Mouse (Mus musculus) left cerebral cortex, postnatal 10 days (tissue): ENCODE measurements around the gene Hpn. TPM values are rescaled to one million over a fixed set of nuclear protein-coding genes. Genes with fewer than 3 reads are reported as not detected.
A peak's percentile ranks its signal among the peaks of the same experiment; 100 is the strongest.

ENCODE experiments used
- DNase-seq, 2 experiments: peaks; one replicate each; pipeline ENCODE4 v3.0.0; 2021 to 2022; ENCODE audit warnings: low spot score in 2 of 2, mixed read lengths in 1 of 2; ENCODE audit errors: extremely low spot score in 1 of 2
- intact Hi-C: fragments of 180-260 bp; cut with DNase I; formaldehyde crosslinking; loops from one replicate; pipeline ENCODE4 v1.15.1; 2025
- total RNA-seq, 2 experiments: library from RNA; stranded (reverse); gene quantifications; 2 replicates each; pipeline ENCODE4 v1.2.3; 2021

The Hpn gene
- total RNA-seq, 2 experiments from 2014 or later = 1.2 to 1.9 TPM

DNA sequence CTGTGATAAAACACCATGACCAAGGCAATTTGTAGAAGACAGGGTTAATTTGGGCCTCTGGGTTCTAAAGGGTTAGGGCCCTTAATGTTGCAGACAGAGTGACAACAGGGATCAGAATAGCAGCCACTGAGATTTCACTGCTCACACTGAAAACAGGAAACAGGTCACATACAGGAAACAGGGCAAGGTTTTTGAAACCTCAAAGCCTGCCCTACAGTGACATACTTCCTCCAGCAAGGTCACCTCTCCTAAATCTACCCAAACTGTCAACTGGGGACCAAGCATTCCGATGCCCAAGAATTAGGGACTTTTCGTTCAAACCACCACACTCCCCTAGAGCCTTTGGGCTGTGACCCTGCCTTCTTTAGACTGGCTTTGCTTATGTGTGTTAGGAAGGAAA, 25.4 kb downstream of the Hpn start:
- intact Hi-C loops = no loop called here

DNA sequence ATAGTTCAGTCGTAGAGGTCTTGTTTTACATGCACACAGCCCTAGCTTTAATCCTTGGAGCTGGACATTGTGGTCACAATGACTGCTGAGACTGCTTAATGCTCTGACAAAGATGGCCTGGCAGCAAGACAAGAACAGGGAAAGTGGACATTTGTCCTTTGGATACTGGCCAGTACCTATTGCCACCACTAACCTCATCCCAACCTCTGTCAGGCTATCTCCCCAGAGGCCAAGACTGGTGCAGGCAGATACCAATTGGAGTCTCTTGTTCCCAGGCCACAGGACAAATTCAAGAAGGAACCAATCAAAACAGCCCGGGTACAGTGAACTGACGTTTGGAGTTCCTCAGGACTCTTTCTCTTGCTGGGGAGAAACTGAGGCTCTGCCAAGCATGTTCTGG, 26.9 kb downstream of the Hpn start:
- intact Hi-C loops = no loop called here
- DNase-seq = no peak

More for the DNA sequence above, 25.4 kb downstream of the Hpn start:
- DNase-seq = no peak

DNA sequence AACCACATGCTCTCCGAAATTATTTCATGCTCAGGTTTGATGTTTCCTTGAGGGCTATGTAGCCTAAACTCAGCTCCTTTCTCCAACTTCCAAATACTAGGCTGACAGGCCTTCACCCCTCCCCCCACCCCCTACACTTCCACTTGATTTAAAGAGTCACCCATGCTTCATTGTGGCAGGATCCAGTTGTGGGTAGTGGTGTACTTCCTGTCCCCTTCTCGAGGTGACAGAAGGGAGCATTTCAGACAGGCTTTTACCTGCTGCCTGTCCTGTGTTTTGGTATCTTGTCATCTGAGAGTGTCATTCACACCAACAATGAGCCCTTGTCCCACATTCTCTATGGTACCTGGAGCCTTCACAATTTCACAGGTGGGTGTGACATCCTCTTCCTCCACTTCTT, 27.8 kb downstream of the Hpn start:
- no peak for DNase-seq
- intact Hi-C loops = no loop called here

DNA sequence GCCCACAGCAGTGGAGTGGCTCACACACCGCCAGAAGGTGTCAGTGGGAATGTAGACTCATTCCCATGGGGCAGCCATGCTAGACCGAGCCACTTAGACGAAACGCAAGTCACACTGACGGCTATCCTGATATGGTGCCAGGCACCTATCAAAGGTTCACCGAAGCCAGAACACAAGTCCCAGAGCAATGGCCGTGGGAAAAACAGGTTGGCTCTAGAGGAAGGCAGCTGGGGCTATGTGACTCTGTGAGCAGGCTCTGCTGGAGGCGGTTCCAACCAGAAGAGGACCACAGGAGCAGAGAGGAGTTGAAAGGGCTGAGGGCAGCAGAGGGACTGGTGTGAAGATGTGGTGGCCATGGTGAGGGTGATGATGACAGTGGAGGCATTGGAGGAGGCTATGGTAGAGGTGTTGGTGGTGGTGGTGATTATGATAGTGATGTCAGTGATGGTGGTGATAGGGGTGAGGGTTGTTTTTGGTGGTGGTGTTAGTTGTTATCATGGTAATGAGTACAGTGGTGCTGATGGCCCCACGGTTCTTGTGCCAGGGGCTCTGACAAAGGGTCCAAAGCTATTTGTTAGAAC, 28.8 kb downstream of the Hpn start:
- intact Hi-C loops = no loop called here
- DNase-seq = no peak

DNA sequence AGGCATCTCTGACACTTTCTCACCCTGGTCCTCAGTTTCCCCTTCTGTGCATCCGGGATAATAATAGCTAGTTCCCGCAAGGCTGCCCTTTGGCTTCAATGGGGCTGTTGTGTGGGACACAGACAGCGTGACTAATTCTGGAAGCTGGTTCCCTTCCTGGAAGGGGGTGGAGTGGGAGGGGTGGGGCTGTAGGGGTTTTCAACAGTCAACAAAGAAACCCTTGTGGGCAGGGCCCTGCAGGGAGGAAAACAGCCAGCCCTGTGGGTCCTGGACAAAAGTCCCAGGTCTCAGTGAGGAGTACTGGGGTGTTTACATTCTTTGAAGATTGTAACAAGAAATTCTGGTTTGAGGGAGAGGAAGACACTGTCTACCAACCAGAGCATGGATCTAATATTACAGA, 29.9 kb downstream of the Hpn start:
- peak in 1 of 2 experiments; percentile 64 for DNase-seq
- intact Hi-C loops = no loop called here

DNA sequence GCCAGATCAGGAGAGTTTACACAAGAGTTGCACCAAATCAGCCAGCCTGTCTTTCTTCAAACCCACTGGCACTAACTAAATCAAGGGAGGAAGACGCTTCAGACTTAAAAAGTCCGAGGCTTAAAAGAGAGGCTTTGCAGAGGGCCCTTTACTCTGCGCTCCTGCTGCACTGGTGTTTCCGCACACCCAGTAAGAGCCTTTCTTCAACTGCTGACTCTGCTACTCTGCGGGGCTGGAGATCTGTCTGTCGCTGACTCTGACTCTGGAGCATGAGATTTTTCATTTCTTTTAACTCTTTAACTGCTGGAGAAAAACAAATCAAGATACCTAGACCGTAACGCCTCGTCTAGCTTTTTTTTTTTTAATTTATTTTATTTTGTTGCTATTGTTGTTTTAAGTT, 30.9 kb downstream of the Hpn start:
- intact Hi-C loops = no loop called here
- no peak for DNase-seq

DNA sequence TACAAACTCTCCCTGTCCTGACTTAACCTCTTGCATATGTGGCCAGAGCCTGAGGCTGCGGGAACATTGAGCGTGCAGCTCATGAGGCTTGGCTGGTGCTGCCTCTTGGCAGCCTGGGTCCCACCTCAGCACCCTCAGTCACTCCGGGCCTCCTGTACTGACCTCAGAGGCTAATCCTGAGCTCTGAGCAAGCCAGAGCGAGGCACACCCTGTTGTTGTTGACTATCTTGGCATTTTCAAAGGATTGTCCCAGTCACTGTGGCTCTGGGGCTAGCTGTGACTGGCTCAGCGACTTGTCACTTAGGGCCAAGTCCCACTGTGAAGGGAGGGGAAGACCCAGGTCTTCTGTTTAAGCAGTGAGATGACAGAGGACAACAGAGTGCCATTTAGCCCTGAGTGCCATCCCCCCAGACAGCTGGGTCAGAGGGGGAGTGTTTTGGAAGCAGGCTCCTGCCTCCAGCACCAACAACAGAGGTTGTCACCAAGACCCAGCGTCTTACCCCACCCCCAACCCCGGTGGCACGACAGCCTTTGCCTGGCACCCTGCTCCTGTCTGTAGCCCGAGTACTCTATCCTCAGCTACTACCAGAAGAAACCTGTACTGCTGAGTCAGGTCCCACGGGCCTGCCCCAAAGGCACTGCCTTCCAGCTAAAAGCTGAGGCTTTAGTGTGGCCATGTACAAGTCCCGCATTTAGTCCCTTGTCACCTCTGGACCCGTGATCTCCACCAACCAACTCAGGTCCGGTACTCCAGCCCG, 32.1 kb downstream of the Hpn start:
- peak in 1 of 2 experiments; percentile 68 for DNase-seq
- intact Hi-C loops = no loop called here

DNA sequence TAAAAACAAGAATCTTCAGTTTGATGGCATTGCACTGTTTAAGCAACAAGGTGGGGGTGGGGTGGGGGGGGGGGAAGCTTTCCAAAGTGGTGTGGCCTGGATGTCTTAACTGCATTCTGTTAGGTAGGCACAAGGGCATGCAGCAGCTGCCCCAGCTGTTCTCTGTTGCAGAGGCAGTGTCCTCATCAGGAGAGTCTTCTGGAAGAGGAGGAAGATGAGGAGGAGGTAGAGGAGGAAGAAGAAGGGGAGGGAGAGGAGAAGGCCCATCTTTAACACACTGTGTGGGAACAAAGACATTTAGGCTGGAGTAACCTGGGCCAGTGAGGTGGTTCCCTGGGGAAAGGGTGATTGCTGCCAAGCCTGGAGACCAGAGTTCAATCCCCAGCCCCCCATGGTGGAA, 33.0 kb downstream of the Hpn start:
- intact Hi-C loops = no loop called here
- no peak for DNase-seq

DNA sequence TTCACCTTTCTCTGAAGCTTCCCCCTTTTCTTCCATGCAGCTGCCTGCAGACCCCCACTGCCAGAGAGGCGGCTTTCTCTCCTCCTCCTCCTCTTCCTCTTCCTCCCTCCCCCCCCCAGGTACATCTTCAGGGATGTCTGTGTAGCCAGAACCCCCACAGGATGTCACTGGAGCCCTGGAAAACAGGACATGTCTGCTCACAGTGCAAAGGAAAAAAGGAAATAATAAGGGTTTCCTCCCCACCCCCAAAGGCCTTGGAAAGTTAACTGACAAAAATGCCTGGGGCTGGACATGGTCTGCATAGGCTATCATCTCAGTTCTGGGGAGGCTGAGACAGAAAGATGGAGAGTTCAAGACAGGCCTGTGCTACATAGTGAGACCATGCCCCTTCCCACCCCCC, 34.0 kb downstream of the Hpn start:
- no peak for DNase-seq
- intact Hi-C loops = no loop called here

DNA sequence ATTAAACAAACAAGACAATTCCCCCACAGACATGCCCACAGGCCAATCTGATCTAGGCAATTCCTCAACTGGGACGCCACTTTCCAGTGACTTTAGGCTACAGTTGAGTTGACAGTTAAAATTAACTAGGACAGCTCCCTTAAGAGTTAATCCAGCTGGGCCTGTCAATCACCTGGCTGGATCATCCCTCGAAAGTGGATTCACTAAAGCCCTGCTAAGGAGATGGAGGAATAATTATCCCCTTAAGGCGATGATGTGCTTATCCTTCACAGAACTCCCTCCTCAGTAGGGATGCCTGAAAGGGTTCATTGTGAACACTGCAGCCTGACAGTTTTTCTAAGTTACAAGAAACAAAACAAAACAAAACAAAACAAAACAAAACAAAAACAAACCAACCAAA, 34.5 kb downstream of the Hpn start:
- no peak for DNase-seq
- intact Hi-C loops = no loop called here

DNA sequence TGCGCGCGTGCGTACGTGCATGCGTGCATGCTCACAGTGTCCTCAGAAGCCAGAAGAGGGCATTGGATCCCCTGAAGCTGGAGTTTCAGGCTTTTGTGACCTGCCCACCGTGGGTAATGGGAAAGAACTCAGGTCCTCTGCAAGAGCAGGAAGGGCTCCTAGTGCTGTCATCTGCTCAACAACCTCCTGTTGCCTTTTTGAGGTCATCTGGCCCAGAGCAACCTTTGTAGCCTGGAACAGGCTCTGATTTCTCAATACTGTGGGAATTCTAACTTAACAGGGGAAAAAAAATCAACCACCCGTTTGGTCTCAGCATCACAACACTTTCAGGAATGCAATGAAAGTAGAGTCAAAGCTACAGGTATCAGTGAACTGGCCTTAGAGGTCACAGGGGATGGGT, 35.4 kb downstream of the Hpn start:
- no peak for DNase-seq
- intact Hi-C loops = no loop called here

DNA sequence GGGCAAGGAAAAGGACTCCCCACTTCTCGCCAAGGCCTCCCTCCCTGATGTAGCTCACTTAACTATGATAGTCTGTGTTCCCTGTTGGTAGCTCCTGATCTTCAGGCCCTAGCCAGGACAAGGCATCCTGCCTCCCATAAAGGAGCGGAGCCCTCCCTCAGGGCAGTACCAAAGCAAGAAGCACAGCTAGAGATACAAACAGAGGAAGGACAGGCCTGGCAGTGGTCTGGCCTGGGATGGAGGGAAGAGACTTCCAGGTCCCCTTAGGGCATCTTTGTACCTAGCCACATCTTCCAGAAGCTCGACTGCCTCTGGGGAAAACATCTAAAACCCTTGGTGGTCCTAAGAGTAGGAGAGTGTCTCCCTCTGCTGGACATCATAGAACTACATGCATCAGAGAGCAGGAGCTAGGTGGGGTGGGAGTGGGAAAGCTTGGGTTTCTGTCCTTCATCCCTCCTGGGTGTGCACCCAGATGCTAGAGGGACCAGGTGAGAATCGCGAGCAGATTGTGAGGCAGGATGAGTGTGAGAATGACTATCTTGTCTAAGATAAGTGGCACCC, 37.1 kb downstream of the Hpn start:
- intact Hi-C loops = no loop called here
- peak; percentile 65 to 72 for DNase-seq

DNA sequence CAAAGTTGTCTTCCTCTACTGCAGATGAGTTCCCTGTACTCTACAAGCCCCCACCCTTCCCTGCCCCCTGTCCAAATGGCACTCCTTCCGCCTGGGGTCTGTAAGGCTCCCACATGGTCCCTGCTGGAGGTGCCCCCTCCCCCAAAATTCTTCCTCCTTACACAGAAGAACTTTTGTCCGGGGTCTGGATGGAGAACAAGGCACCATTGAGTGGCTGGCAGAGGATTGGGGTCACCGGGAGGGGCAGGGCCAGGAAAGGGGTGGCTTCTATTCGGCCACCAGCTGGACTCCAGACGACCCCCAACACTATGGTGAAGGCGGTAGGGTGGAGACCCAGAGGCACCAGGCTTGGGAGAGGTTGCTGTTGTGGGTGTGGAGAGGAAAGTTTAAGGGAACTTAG, 37.6 kb downstream of the Hpn start:
- DNase-seq = peak; percentile 49 to 70
- intact Hi-C loops = no loop called here

DNA sequence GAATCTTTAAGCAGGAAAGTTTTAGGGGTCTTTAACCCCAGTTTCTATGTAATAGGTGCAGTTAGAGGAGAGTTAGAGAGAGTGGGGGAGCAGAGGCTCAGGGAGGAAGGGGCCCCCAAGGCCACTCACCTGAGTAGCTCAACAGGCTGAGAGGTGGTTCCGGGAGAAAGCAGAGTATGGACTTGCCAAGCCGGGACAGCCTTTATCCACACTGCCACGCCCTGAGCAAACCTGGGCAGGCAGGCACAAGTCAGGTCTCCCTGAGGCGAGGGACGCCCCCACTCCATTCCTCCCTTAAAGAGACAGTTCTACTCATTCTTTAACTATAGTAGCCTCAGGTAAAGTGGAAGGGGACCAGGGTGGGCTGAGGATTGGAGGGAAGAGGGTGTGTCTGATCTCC, 38.6 kb downstream of the Hpn start, which contains the start of gene Fxyd3:
TSS of gene Fxyd3 (minus strand) at position 213 of the 400 bp plus-strand sequence.
- DNase-seq = no peak
- intact Hi-C loops = no loop called here

DNA sequence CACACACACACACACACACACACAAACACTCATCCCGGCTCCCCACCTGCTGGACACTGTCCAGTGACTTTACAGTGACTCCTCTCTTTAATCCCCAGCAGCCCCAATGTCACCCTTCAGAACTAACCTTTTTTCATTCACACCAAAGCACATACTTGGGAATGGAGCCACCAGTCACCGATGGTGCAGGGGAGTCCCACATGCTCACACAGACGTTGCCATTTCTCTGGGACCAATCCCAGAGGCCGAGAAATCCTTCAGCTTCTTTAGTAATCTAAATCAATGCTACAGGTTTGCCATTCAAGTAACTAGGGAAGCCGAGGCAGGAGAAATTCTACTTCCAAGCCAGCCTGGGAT, 40.4 kb downstream of the Hpn start:
- no peak for DNase-seq
- intact Hi-C loops = no loop called here

DNA sequence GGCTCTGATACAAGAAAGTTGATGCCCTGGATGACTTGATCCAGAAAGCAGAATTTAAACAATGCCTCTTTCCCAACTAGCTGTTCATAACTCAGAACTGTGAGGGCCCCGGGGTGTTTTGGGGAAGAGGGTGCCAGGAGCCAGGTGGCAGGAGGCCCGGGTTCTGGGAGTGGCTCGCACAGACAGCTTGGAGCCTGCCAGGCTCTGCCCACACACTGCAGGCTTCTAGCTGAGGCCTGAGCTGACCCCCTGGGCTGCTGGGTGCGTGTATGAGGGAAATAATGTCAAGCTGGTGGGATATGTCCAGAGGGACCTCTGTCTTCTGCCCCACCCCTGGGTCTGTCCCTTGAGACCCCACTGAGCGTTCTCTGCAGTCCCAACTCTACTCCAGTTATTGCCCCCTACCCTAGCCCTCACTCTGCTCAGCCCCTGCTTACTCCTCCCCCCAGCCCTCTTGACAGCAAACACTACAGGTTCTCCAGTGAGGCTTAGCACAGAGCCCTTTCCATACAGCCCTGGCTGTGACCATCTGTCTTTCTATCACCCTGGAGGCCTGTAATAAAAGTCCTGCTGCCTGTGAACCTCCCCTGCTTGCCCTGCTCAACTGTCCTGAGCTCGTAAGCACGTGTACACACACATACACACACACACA, 40.9 kb downstream of the Hpn start:
- intact Hi-C loops = no loop called here
- no peak for DNase-seq

DNA sequence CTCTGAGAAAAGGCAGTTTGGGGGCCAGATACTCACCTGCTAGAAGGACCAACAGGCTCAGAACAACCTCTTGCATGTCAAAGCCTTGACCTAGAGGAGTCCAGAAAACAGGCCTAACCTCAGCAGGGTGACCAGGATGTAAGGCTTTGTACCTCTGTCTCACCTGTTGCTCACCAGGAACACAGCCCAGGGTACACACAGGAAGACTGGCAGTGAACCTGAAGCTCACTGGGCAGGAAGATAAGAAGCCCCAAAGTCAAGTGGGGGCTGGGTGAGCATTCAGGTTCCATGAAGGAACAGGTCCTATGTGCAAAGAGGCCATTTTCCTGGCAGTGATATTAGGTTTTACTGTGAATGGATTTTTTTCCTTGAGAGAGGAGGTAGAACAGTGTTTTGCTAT, 41.5 kb downstream of the Hpn start:
- DNase-seq = no peak
- intact Hi-C loops = no loop called here

DNA sequence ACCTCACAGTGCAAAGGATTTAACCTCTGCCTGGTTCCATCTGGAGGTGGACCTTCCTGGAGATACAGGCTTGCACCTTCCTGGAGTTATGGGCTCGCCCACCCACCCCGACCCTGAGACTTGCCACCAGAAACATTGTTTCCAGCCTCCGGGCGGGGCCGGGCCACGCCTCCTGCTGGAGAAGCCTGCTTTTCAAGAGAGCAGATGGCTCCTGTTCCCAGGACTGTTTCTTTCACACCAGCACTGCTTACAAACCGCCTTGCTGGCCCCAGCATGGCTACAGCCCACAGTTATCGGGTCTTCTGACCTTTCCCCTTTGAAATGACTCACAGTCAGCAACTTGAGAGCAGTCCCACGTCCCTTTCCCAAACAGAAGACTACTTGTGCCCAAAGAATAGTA, 42.8 kb downstream of the Hpn start:
- no peak for DNase-seq
- intact Hi-C loops = no loop called here

DNA sequence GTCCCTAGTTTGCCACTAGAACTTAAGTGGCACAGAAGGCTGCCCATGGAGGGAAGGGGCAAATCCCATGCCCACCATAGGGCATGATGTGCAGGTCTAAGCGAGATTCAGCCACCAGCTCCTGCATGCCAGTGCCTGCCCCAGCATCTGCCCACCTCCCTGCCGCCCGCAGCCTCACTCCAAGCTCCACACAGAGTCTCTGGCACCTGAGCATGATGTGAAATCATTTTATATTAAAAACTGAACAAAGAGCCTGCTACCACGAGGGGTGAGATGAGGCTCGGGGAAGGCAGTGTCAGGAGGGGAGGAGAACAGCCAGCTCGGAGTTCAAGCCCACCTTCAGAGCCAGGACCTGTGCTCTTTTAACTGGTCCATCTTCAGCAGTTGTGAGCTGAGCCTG, 44.8 kb downstream of the Hpn start:
- DNase-seq = no peak

DNA sequence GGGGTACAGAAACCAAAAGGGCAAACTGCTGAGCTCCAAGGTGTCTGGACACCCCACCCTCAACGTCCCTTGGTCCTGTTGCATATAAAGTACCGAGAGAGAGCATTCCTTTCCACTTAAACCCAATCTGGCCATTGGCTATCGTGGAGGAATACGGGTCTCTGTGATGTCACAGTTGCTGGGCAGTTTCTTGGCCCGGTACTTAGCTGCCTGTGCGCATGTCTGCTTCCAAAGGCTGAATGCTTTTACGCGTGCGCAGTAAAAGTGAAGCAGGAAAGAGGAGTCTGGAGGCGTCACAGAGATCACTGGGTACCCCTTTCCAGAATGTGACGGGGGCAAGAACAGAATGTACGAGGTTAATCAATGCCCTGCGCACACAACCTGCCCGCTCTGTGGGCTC, 45.6 kb downstream of the Hpn start:
- intact Hi-C loops = no loop called here
- DNase-seq = no peak

More for the DNA sequence above, 44.8 kb downstream of the Hpn start:
- intact Hi-C loops = no loop called here
